Mouse (Mus musculus): Measurements from ENCODE around the gene Cttn. TPM values are rescaled to one million over a fixed set of nuclear protein-coding genes. Genes with fewer than 3 reads are reported as not detected.

The Cttn gene
- under 1 TPM in 1 of 2 experiments, not detected in 1; 0.15 TPM for total RNA-seq (2023)

GRCm38 (mm10) chr7:144470545-144471059, at the start of gene Cttn:
Cttn (minus strand) TSS chr7:144471009.

Other genes with a start within 250 kb of the Cttn start
- 10 to 100 TPM; 83.7 to 93.1 TPM for gene Ppfia1, start 82.7 kb upstream of the Cttn start, total RNA-seq (2023)
- 1 to 10 TPM; 4.7 to 7.4 TPM for gene Fadd, start 111.5 kb upstream of the Cttn start, total RNA-seq (2023)

Data from B cell, adult 67 days (primary cell).